Mouse (Mus musculus) embryonic facial prominence, embryonic 10.5 days (tissue): ENCODE results near the gene Gli2. TPM values are rescaled to one million over a fixed set of nuclear protein-coding genes. Genes with fewer than 3 reads are reported as not detected.

Source experiments
- DNase-seq: peaks from one replicate; pipeline ENCODE4 v3.0.0-alpha.2; 2017; ENCODE audit warnings: low spot score
- H3K27ac ChIP-seq: fragments of 300-500 bp; sonication (generic); replicated peaks from 2 replicates; pipeline ENCODE4 v1.5.1; 2016; ENCODE audit warnings: mild to moderate bottlenecking
- H3K27me3 ChIP-seq: fragments of 300-500 bp; sonication (generic); replicated peaks from 2 replicates; pipeline ENCODE4 v1.6.1; 2016; ENCODE audit warnings: low read depth, mild to moderate bottlenecking; ENCODE audit not compliant: poor library complexity, severe bottlenecking
- H3K36me3 ChIP-seq: fragments of 300-500 bp; sonication (generic); replicated peaks from 2 replicates; pipeline ENCODE4 v1.6.1; 2016; ENCODE audit warnings: mild to moderate bottlenecking, moderate library complexity
- H3K4me1 ChIP-seq: fragments of 300-500 bp; sonication (generic); 2 replicates; pipeline ENCODE4 v1.6.1; 2016
- H3K4me3 ChIP-seq: fragments of 300-500 bp; sonication (generic); 2 replicates; pipeline ENCODE4 v1.5.1; 2016; ENCODE audit warnings: mild to moderate bottlenecking, moderate library complexity
- H3K9me3 ChIP-seq: fragments of 300-500 bp; sonication (generic); 2 replicates; pipeline ENCODE4 v1.6.1; 2016; ENCODE audit warnings: mild to moderate bottlenecking
- WGBS: fragments of 180-500 bp; shearing (Covaris S2); methylation state at CpG from one replicate; pipeline ENCODE4 v1.1.7; 2016; 5-methylcytosine and 5-hydroxymethylcytosine counted together
- polyA plus RNA-seq: library from polyadenylated mRNA; unstranded; fragments of >200 nt; fragmentation: Nextera tagmentation; extraction: Ambion mirVana; gene quantifications from 2 replicates; pipeline ENCODE4 v1.2.1, GENCODE M21; 2016

Gli2 gene
- 14.1 and 15.0 TPM in 2 replicates for polyA plus RNA-seq

DNA sequence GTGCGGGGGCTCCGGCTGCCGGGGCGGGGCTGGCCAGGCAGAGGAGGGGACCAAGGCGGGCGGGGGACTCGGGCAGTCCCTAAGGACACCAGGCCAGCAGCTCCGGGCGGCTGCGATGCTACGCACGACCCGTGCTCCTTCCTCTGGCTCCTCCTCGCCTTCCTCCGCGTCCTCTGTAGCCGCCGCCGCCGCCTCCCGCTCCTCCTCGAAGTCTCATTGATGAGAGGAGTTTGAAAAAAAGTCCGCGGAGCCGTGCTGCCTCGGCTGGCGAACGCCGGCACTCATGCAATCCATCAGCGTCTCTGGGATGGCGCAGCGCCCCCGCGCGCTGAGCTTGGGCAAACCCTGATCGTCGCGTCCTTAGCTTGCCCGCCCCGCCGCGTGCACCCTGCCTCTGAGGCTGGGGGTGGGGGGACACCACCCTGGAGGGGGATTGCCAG is at the start of gene Gli2:
Gene Gli2, minus strand, starts transcription at position 218 of the 440 bp plus-strand sequence.
- under 1% methylated on average over 42 of the region's 42 CpGs for WGBS
- Histone ChIP-seq H3K36me3 (no peaks in the 10 kb centered on the region), H3K4me3 (peak within 1 kb of the TSS; percentile 75), H3K27me3 (peaks cover 17% of the 10 kb centered on the region), H3K4me1 (peaks cover 70% of the 10 kb centered on the region), H3K27ac (peak within 1 kb of the TSS; percentile 98), H3K9me3 (no peaks in the 10 kb centered on the region)
- peak; percentile 93 for DNase-seq

GRCm38 (mm10) chr1:119097921-119098521 is 44.6 kb upstream of the Gli2 start:
- Histone ChIP-seq H3K4me3 (no peak overlapping the region), H3K27me3 (peaks cover 15% of the 10 kb centered on the region), H3K4me1 (0 out of 2 replicates have a peak, but pooled peaks cover 8% of the 10 kb centered on the region), H3K9me3 (no peaks in the 10 kb centered on the region), H3K27ac (no peak overlapping the region), H3K36me3 (no peaks in the 10 kb centered on the region)
- DNase-seq: no peak
- WGBS: 55% methylated on average over 13 of the region's 13 CpGs

- H3K27me3 ChIP-seq: peaks cover 15% of the 10 kb centered on the region
- no peaks in the 10 kb centered on the region for H3K9me3 ChIP-seq
- DNase-seq: peak; percentile 74
- H3K4me1 ChIP-seq: 0 out of 2 replicates have a peak, but pooled peaks cover 10% of the 10 kb centered on the region
- no peak overlapping the region for H3K27ac ChIP-seq
- no peak overlapping the region for H3K4me3 ChIP-seq
- no peaks in the 10 kb centered on the region for H3K36me3 ChIP-seq
- WGBS: 18% methylated on average over 8 of the region's 8 CpGs
Observed at GRCm38 (mm10) chr1:119093739-119094138, 40.3 kb upstream of the Gli2 start.

GRCm38 (mm10) chr1:119089887-119090620 is 36.6 kb upstream of the Gli2 start:
- no peak overlapping the region for H3K4me3 ChIP-seq
- H3K27me3 ChIP-seq: no peaks in the 10 kb centered on the region
- no peak overlapping the region for H3K27ac ChIP-seq
- 0 out of 2 replicates have a peak, but pooled peaks cover 2% of the 10 kb centered on the region for H3K4me1 ChIP-seq
- WGBS: 83% methylated on average over 18 of the region's 18 CpGs
- no peak for DNase-seq
- H3K9me3 ChIP-seq: no peaks in the 10 kb centered on the region
- H3K36me3 ChIP-seq: no peaks in the 10 kb centered on the region

GRCm38 (mm10) chr1:119087539-119087938 is 34.1 kb upstream of the Gli2 start:
- H3K36me3 ChIP-seq: no peaks in the 10 kb centered on the region
- WGBS: 8% methylated on average over 3 of the region's 3 CpGs
- peak; percentile 82 for DNase-seq

DNA sequence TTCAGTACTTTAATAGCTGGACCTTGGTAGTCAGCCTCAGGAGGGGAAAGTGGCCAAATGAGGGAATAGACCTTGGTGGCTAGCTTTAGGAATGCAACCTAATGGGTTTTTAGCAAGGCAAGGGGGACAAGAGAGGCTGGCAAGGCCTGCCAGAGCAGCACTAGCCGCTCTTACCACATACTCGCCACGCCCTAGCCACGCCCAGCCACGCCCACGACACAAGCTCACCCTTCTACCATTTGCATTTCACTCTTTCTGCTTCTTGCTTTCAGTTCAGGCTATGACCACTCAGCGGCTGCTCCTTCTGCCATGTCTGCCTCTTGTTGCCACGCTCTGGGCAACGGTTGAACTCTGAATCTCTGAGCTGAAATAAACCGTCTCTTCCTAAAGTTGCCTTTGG is 32.4 kb upstream of the Gli2 start:
- Histone ChIP-seq H3K4me3 (no peak overlapping the region), H3K9me3 (no peaks in the 10 kb centered on the region), H3K4me1 (peaks cover 6% of the 10 kb centered on the region; the same call in 1 of the 2 replicates), H3K36me3 (no peaks in the 10 kb centered on the region), H3K27me3 (no peaks in the 10 kb centered on the region), H3K27ac (no peak overlapping the region)
- 65% methylated on average over 10 of the region's 10 CpGs for WGBS
- DNase-seq: no peak

More at GRCm38 (mm10) chr1:119087539-119087938, 34.1 kb upstream of the Gli2 start:
- Histone ChIP-seq H3K9me3 (no peaks in the 10 kb centered on the region), H3K4me3 (no peak overlapping the region), H3K27ac (no peak overlapping the region), H3K4me1 (peaks cover 6% of the 10 kb centered on the region; the same call in 1 of the 2 replicates), H3K27me3 (no peaks in the 10 kb centered on the region)

GRCm38 (mm10) chr1:119083468-119083921 is 30.1 kb upstream of the Gli2 start:
- H3K36me3 ChIP-seq: no peaks in the 10 kb centered on the region
- WGBS: 22% methylated on average over 10 of the region's 10 CpGs
- H3K4me1 ChIP-seq: peaks cover 4% of the 10 kb centered on the region; the same call in 1 of the 2 replicates
- no peaks in the 10 kb centered on the region for H3K9me3 ChIP-seq
- peaks cover under 1% of the 10 kb centered on the region; the same call in 1 of the 2 replicates for H3K27me3 ChIP-seq
- peak overlapping the region; percentile 69 for H3K27ac ChIP-seq
- no peak overlapping the region for H3K4me3 ChIP-seq
- DNase-seq: peak; percentile 72

DNA sequence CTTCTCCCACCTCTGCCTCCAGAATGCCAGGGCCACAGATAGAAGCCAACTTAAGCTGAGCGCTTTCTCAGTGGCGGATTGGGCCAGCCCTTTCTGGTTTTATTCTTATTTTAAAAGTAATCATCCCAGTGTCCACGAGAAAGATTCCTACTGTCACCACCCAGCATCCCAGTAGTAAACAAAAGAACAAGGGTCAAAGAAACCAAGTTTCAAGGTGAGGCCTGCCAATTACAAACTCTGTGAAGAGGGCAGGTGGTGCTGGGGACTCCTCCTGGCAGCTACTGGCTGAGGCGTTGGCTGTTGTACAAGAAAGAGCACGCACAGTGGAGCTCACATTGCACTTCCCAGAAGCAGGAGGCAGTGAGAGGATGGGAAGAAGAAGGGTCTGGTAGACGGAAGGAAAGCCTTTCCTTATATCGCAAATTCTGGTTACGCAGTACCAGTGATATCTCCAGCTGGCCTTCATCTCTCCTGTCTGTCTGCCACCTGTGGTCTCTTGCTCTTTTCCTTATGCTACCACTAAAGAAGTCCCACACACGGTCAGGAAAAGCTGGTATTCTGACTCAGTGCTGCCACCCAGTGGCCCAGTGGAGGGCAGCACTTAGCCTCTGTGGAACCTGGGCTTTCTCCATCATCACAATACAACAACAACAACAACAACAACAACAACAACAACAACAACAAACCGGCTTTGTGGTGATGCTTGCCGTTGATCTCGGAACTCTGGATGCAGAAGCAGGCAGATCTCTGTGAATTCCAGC is 29.0 kb upstream of the Gli2 start:
- Histone ChIP-seq H3K27me3 (peaks cover 11% of the 10 kb centered on the region), H3K9me3 (no peaks in the 10 kb centered on the region), H3K36me3 (no peaks in the 10 kb centered on the region), H3K4me1 (peaks cover 4% of the 10 kb centered on the region; the same call in 1 of the 2 replicates), H3K27ac (no peak overlapping the region), H3K4me3 (no peak overlapping the region)
- WGBS: 41% methylated on average over 12 of the region's 12 CpGs
- DNase-seq: peak; percentile 81

DNA sequence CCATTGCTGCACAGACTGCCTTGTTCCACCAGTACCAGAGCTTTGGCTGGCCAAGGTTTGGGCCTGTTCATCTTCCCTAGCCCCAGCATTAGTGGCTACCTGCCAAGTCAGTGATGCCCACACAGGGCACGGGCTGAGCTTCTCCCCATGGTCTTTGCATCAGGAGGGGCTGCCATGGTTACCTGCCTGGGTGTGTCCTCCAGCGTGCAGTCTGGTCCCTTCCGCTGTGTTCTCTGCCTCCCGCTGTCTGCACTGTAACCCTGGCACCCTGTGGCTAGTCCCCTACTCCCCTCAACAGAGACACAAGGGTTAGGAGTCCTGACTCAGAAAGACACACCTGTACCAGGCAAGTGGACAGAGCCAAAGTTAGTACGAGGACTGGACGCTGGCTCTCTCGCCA is 24.5 kb upstream of the Gli2 start:
- H3K9me3 ChIP-seq: no peaks in the 10 kb centered on the region
- no peak overlapping the region for H3K27ac ChIP-seq
- H3K4me3 ChIP-seq: no peak overlapping the region
- WGBS: 89% methylated on average over 7 of the region's 7 CpGs
- H3K4me1 ChIP-seq: no peaks in the 10 kb centered on the region
- no peak for DNase-seq
- peaks cover 36% of the 10 kb centered on the region for H3K27me3 ChIP-seq
- no peaks in the 10 kb centered on the region for H3K36me3 ChIP-seq

GRCm38 (mm10) chr1:119076333-119076732 is 22.9 kb upstream of the Gli2 start:
- Histone ChIP-seq H3K27ac (no peak overlapping the region), H3K4me3 (no peak overlapping the region), H3K27me3 (peaks cover 36% of the 10 kb centered on the region), H3K36me3 (no peaks in the 10 kb centered on the region), H3K4me1 (no peaks in the 10 kb centered on the region), H3K9me3 (no peaks in the 10 kb centered on the region)
- no peak for DNase-seq
- 78% methylated on average over 4 of the region's 4 CpGs for WGBS

DNA sequence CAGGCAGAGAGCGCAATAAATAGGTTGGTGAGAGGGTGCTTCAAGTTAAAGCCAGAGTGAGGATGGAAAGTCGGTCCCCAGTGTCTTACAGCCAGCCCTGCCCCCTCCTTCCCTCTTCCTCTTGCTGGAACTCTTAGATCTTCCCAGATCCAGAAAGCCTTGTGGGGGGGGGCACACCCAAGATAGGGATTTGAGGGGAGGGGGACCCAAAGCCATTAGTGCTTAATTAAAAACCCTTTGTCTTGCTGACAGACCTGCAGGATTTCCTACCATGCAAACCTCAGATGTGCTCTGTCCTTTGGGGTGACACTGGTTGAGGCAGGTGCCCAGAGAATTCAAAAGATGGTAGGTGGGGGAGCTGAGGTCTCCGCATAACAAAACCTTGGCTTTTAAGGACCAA is 22.5 kb upstream of the Gli2 start:
- Histone ChIP-seq H3K27ac (no peak overlapping the region), H3K4me1 (peaks cover 4% of the 10 kb centered on the region; the same call in 1 of the 2 replicates), H3K9me3 (no peaks in the 10 kb centered on the region), H3K27me3 (peaks cover 36% of the 10 kb centered on the region), H3K4me3 (no peak overlapping the region), H3K36me3 (no peaks in the 10 kb centered on the region)
- WGBS: 50% methylated on average over 3 of the region's 3 CpGs
- no peak for DNase-seq

DNA sequence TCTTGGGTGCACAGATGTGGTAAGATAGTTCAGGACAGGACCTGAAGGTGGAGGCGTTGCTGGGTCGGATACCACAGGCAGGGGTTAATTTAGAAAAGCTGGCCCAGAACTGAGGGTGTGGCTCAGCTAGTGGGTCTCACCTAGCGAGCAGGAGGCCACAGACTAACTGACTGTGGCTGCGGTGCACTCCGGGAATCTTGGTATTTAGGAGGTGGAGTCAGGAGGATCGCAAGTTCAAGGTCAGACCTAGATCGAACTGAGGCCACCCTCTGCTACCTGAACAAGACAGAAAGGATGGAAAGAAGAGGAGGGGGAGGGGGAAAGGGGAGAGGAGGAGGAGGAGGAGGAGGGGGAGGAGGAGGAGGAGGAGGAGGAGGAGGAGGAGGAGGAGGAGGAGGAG is 22.1 kb upstream of the Gli2 start:
- Histone ChIP-seq H3K9me3 (no peaks in the 10 kb centered on the region), H3K4me1 (peaks cover 5% of the 10 kb centered on the region; the same call in 1 of the 2 replicates), H3K36me3 (no peaks in the 10 kb centered on the region), H3K4me3 (no peak overlapping the region), H3K27ac (no peak overlapping the region), H3K27me3 (peaks cover 36% of the 10 kb centered on the region)
- WGBS: 43% methylated on average over 7 of the region's 7 CpGs
- DNase-seq: no peak
